Mouse (Mus musculus) hindbrain, postnatal 0 days (tissue): ENCODE data around the gene 4930503B20Rik. TPM values are rescaled to one million over a fixed set of nuclear protein-coding genes. Genes with fewer than 3 reads are reported as not detected.
A peak's percentile ranks its signal among the peaks of the same experiment; 100 is the strongest.

Experiments used
- ATAC-seq: fragments of 200-750 bp; cut with Nextera tagmentation; 2 replicates; pipeline ENCODE4 v1.8.0; 2017; ENCODE audit warnings: mild to moderate bottlenecking, moderate TSS enrichment, moderate library complexity
- DNase-seq: peaks from one replicate; pipeline ENCODE4 v3.0.0-alpha.2; 2015; ENCODE audit warnings: low spot score
- H3K27ac ChIP-seq: fragments of 300-500 bp; sonication (generic); 2 replicates; pipeline ENCODE4 v1.5.1; 2014; ENCODE audit warnings: mild to moderate bottlenecking
- H3K27me3 ChIP-seq: fragments of 300-500 bp; sonication (generic); 2 replicates; pipeline ENCODE4 v1.6.1; 2014; ENCODE audit warnings: low read length, mixed read lengths; ENCODE audit not compliant: insufficient read depth
- H3K36me3 ChIP-seq: fragments of 300-500 bp; sonication (generic); 2 replicates; pipeline ENCODE4 v1.6.1; 2014; ENCODE audit warnings: low read length, mixed read lengths; ENCODE audit not compliant: insufficient read depth
- H3K4me1 ChIP-seq: fragments of 300-500 bp; sonication (generic); 2 replicates; pipeline ENCODE4 v1.6.1; 2014; ENCODE audit warnings: antibody characterized with exemption, low read length, mixed read lengths; ENCODE audit not compliant: insufficient read depth
- H3K4me2 ChIP-seq: fragments of 300-500 bp; sonication (generic); 2 replicates; pipeline ENCODE4 v1.6.1; 2014; ENCODE audit warnings: low read depth, mild to moderate bottlenecking, low read length, moderate library complexity, mixed read lengths
- H3K4me3 ChIP-seq: fragments of 300-500 bp; sonication (generic); 2 replicates; pipeline ENCODE4 v1.5.1; 2014; ENCODE audit warnings: low read length
- H3K9ac ChIP-seq: fragments of 300-500 bp; sonication (generic); replicated peaks from 2 replicates; pipeline ENCODE4 v1.6.1; 2014; ENCODE audit warnings: mild to moderate bottlenecking, low read length, moderate library complexity, mixed read lengths
- H3K9me3 ChIP-seq: fragments of 300-500 bp; sonication (generic); 2 replicates; pipeline ENCODE4 v1.6.1; 2016; ENCODE audit warnings: low read length, mixed read lengths
- CTCF ChIP-seq: IDR thresholded peaks from 2 replicates; pipeline ENCODE4 v1.5.1; 2016; ENCODE audit warnings: antibody characterized with exemption, control low read depth, low read depth
- WGBS: fragments of 180-500 bp; shearing (Covaris S2); extraction: QIAGEN DNeasy Blood & Tissue Kit; methylation state at CpG from one replicate; pipeline ENCODE4 v1.1.7; 2014; 5-methylcytosine and 5-hydroxymethylcytosine counted together
- polyA plus RNA-seq: library from polyadenylated mRNA; unstranded; fragments of >200 nt; fragmentation: Nextera tagmentation; extraction: Ambion mirVana; gene quantifications from 2 replicates; pipeline ENCODE4 v1.2.1, GENCODE M21; 2015
- total RNA-seq: library from RNA; depleted of rRNA; stranded (reverse); fragments of >200 nt; gene quantifications from 2 replicates; pipeline ENCODE4 v1.2.3, GENCODE M21; 2014

The 4930503B20Rik gene
- total and polyA plus RNA-seq, 2 experiments from 2014 or later: not detected

- DNase-seq (no peak), ATAC-seq (no peak)
- Histone ChIP-seq H3K27me3 (no peaks in the 10 kb centered on the region), H3K4me3 (no peak overlapping the region), H3K9ac (no peak overlapping the region), H3K36me3 (no peaks in the 10 kb centered on the region), H3K4me2 (no peak overlapping the region), H3K27ac (no peak overlapping the region), H3K4me1 (no peaks in the 10 kb centered on the region), H3K9me3 (no peaks in the 10 kb centered on the region)
- TF ChIP-seq CTCF: no peak
- WGBS: 52% methylated on average over 6 of the region's 6 CpGs
These were observed 2.6 kb upstream of the 4930503B20Rik start for GRCm38 (mm10) chr3:146653692-146654091.

DNA sequence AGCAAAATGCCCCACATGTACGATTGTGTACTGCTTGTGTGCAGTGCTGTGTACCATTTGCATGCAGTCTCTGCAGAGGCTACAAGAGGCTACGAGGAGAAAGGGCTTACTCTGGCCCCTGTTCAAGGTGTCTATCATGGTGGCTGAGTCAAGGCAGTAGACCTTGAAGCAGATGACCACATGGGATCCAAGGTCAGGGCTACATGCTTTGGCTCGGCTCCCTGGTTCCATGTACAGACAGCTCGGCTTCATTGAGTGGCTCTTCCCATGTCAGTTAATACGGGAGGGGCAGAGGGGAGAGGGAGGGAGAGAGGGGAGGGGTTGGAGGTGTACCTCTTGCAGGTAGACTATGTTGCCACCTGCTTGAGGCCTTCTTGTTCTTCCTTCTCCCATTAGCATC lies 1.3 kb upstream of the 4930503B20Rik start:
- DNase-seq (no peak), ATAC-seq (no peak)
- Histone ChIP-seq H3K4me3 (no peak overlapping the region), H3K27ac (no peak overlapping the region), H3K4me2 (no peak overlapping the region), H3K4me1 (no peaks in the 10 kb centered on the region), H3K36me3 (no peaks in the 10 kb centered on the region), H3K9me3 (no peaks in the 10 kb centered on the region), H3K9ac (no peak overlapping the region), H3K27me3 (no peaks in the 10 kb centered on the region)
- no peak for TF ChIP-seq CTCF
- WGBS: 83% methylated on average over 5 of the region's 5 CpGs

DNA sequence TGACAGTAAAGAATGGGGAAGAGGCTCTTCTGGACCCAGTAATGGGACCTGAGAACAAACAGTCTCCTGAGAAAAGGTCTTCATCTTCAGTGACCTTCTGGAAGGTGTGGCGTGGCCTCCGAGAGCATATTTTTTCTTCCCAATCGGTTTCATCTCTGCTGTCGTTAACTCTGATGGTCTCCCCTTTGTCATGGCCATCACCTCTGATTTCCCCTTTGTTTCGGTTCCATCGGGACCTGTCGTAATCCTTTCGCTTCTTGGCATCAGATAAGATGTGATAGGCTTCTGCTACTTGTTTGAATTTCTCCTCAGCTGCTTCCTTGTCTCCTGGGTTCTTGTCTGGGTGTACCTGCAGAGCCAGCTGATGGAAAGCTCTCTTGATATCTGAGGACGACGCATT lies 401 bp downstream of the 4930503B20Rik start:
- WGBS: 93% methylated on average over 10 of the region's 10 CpGs
- Histone ChIP-seq H3K36me3 (no peaks in the 10 kb centered on the region), H3K9me3 (no peaks in the 10 kb centered on the region), H3K9ac (no peak overlapping the region), H3K4me1 (no peaks in the 10 kb centered on the region), H3K4me2 (no peak overlapping the region), H3K4me3 (no peak overlapping the region), H3K27ac (no peak overlapping the region), H3K27me3 (no peaks in the 10 kb centered on the region)
- no peak for TF ChIP-seq CTCF
- no peak for ATAC-seq
- DNase-seq: no peak

- no peak overlapping the region for H3K9ac ChIP-seq
- H3K9me3 ChIP-seq: no peaks in the 10 kb centered on the region
- no peaks in the 10 kb centered on the region for H3K36me3 ChIP-seq
- WGBS: 74% methylated on average over 10 of the region's 10 CpGs
- H3K27me3 ChIP-seq: no peaks in the 10 kb centered on the region
- ATAC-seq: no peak
- TF ChIP-seq CTCF: no peak
- DNase-seq: no peak
- no peak overlapping the region for H3K4me3 ChIP-seq
- H3K27ac ChIP-seq: no peak overlapping the region
- H3K4me2 ChIP-seq: no peak overlapping the region
- H3K4me1 ChIP-seq: no peaks in the 10 kb centered on the region
These were observed 1.7 kb downstream of the 4930503B20Rik start for GRCm38 (mm10) chr3:146649311-146649894.

GRCm38 (mm10) chr3:146641818-146642427 lies 9.2 kb downstream of the 4930503B20Rik start:
- H3K4me3 ChIP-seq: no peak overlapping the region
- 0 out of 2 replicates have a peak, but pooled peaks have one; percentile 4 for TF ChIP-seq CTCF
- no peaks in the 10 kb centered on the region for H3K9me3 ChIP-seq
- H3K4me1 ChIP-seq: no peaks in the 10 kb centered on the region
- no peak overlapping the region for H3K9ac ChIP-seq
- no peaks in the 10 kb centered on the region for H3K36me3 ChIP-seq
- H3K4me2 ChIP-seq: no peak overlapping the region
- ATAC-seq (peak; percentile 63), DNase-seq (peak; percentile 59)
- WGBS: 31% methylated on average over 4 of the region's 4 CpGs
- no peaks in the 10 kb centered on the region for H3K27me3 ChIP-seq
- no peak overlapping the region for H3K27ac ChIP-seq

DNA sequence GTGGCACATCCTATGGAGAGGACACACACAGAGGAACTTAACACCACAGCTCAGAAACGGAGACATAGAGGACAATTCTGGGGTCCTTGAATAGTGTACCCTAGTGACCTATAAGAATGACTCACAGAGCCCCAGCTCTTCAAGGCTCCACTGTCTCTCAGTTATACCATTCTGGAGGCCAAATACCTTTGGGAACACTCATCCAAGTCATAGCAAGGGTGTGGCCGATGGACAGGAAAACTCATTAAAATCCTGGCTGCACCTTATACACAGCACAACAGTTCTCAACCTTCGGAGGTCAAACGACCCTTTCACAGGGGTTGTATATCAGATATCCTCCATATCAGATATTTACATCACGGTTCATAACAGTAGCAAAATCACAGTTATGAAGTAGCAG lies 18.6 kb downstream of the 4930503B20Rik start:
- Histone ChIP-seq H3K4me2 (no peak overlapping the region), H3K27ac (no peak overlapping the region), H3K9me3 (no peaks in the 10 kb centered on the region), H3K27me3 (no peaks in the 10 kb centered on the region), H3K4me3 (no peak overlapping the region), H3K36me3 (no peaks in the 10 kb centered on the region), H3K4me1 (no peaks in the 10 kb centered on the region), H3K9ac (no peak overlapping the region)
- TF ChIP-seq CTCF: no peak
- DNase-seq (no peak), ATAC-seq (no peak)
- 94% methylated on average over 5 of the region's 5 CpGs for WGBS
